Mouse (Mus musculus) thymus, adult 2 months (tissue): ENCODE data around the gene Atl1.

Source experiments
- CTCF ChIP-seq: fragments of 200-500 bp; IDR thresholded peaks from 2 replicates; pipeline ENCODE4 v1.5.1; 2012; ENCODE audit warnings: mild to moderate bottlenecking, control low read depth, low read length, moderate library complexity, borderline replicate concordance; ENCODE audit not compliant: control insufficient read depth, poor library complexity, insufficient read depth; ENCODE audit errors: extremely low read depth
- POLR2A ChIP-seq: fragments of 200-500 bp; IDR thresholded peaks from 2 replicates; pipeline ENCODE4 v1.6.1; 2012; ENCODE audit warnings: mild to moderate bottlenecking, low read length, control low read depth, moderate library complexity; ENCODE audit not compliant: control insufficient read depth, poor library complexity, insufficient read depth; ENCODE audit errors: extremely low read depth

GRCm38 (mm10) chr12:69848083-69848878 lies 44.1 kb upstream of the Atl1 start:
- TF ChIP-seq CTCF (no peak), POLR2A (no peak)
